Mouse (Mus musculus) hindbrain, embryonic 14.5 days (tissue): ENCODE measurements around the gene Dedd2. TPM values are rescaled to one million over a fixed set of nuclear protein-coding genes. Genes with fewer than 3 reads are reported as not detected.

Source experiments
- ATAC-seq: fragments of 200-750 bp; cut with Nextera tagmentation; 2 replicates; pipeline ENCODE4 v1.8.0; 2017; ENCODE audit warnings: moderate number of reproducible peaks, mild to moderate bottlenecking, moderate TSS enrichment, moderate library complexity; ENCODE audit not compliant: low FRiP score
- DNase-seq: peaks from one replicate; pipeline ENCODE4 v3.0.0-alpha.2; 2015; ENCODE audit warnings: low spot score
- H3K27ac ChIP-seq: fragments of 300-500 bp; sonication (generic); 2 replicates; pipeline ENCODE4 v1.5.1; 2014; ENCODE audit warnings: mild to moderate bottlenecking, moderate library complexity
- H3K27me3 ChIP-seq: fragments of 300-500 bp; sonication (generic); 2 replicates; pipeline ENCODE4 v1.6.1; 2014; ENCODE audit warnings: mild to moderate bottlenecking, low read length, mixed read lengths; ENCODE audit not compliant: control insufficient read depth, insufficient read depth
- H3K36me3 ChIP-seq: fragments of 300-500 bp; sonication (generic); replicated peaks from 2 replicates; pipeline ENCODE4 v1.6.1; 2014; ENCODE audit not compliant: control insufficient read depth, insufficient read depth
- H3K4me1 ChIP-seq: fragments of 300-500 bp; sonication (generic); replicated peaks from 2 replicates; pipeline ENCODE4 v1.6.1; 2014; ENCODE audit warnings: antibody characterized with exemption, low read length, mixed read lengths; ENCODE audit not compliant: control insufficient read depth, insufficient read depth
- H3K4me2 ChIP-seq: fragments of 300-500 bp; sonication (generic); replicated peaks from 2 replicates; pipeline ENCODE4 v1.6.1; 2014; ENCODE audit warnings: mild to moderate bottlenecking, moderate library complexity
- H3K4me3 ChIP-seq: fragments of 300-500 bp; sonication (generic); replicated peaks from 2 replicates; pipeline ENCODE4 v1.5.1; 2014; ENCODE audit warnings: mild to moderate bottlenecking, low read length
- H3K9ac ChIP-seq: fragments of 300-500 bp; sonication (generic); 2 replicates; pipeline ENCODE4 v1.6.1; 2014
- H3K9me3 ChIP-seq: fragments of 300-500 bp; sonication (generic); 2 replicates; pipeline ENCODE4 v1.6.1; 2016; ENCODE audit warnings: low read length; ENCODE audit not compliant: control insufficient read depth
- WGBS: fragments of 180-500 bp; shearing (Covaris S2); extraction: QIAGEN DNeasy Blood & Tissue Kit; methylation state at CpG from one replicate; pipeline ENCODE4 v1.1.7; 2014; 5-methylcytosine and 5-hydroxymethylcytosine counted together
- polyA plus RNA-seq: library from polyadenylated mRNA; unstranded; fragments of >200 nt; fragmentation: Nextera tagmentation; extraction: Ambion mirVana; gene quantifications from 2 replicates; pipeline ENCODE4 v1.2.1, GENCODE M21; 2014

Dedd2 gene
- polyA plus RNA-seq, 1 experiment from 2014 or later, result 13.8 TPM

DNA sequence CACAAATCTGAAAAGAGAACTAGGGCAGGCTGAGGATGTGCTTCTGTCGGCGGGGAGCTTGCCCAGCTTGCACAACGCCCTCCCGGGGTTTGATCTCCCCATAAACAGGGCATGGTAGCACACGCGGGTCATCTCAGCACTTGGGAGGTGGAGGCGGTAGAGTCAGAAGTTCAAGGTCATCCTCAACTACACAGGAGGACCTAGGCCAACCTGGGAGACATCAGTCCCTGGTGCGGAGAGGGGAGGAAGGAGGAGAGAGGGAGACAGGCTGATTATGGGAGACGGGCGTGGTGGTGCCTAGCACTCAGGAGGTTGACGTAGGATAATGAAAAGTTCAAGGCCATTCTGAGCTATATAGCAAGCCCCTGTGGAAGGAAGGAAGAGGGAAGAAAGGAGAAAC is 29.6 kb downstream of the Dedd2 start:
- Histone ChIP-seq H3K27me3 (no peaks in the 10 kb centered on the region), H3K27ac (no peak overlapping the region), H3K4me1 (no peaks in the 10 kb centered on the region), H3K9me3 (no peaks in the 10 kb centered on the region), H3K36me3 (no peaks in the 10 kb centered on the region), H3K4me2 (no peak overlapping the region), H3K4me3 (no peak overlapping the region), H3K9ac (no peak overlapping the region)
- 91% methylated on average over 11 of the region's 11 CpGs for WGBS
- ATAC-seq, result no peak
- DNase-seq, result no peak

DNA sequence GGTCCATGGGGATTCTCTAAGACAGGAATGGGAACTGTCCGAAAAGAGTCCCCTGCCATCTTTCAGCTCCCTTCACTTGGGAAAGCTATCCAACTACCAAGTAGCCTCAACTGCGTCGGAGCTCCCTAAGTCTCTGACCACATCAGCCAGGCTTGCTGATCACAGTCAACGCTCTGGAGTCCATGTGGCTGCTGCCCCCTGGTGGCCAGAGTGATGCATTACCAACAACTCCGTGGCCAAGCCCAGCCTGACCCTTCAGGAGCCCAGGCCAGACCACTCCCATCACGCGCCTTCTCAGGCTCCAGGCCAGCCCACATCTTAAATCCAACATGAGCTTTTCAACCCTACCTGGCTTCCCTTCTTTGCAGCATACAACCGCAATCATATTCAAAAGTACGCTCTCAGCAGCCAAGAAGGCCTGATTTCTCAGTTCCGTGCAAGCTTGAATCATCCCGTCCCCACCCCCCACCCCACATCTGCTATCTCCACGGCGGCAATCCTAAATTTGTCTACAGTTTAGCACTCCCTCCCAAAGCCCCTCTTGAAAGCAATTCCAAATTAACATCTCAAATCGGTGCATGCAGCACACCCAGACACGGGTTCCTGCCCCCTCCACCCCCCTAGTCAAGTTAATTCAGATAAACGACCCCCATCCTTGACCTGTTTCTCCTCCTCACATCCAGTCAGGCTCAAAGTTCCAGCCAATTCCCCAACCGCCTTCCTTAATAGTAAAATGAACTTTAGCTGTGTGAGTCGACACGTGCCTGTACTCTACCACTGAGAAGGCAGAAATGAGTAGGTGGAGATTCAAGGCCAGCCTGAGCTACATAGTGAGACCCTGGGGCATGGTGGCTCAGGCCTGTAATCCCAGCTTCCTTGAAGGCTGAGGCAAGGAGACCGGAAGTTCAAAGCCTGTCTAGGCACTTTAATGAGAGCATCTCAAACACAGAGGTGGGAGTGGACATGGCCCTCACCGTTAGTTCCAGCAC is 32.5 kb downstream of the Dedd2 start:
- WGBS, result 31% methylated on average over 21 of the region's 21 CpGs
- peak; percentile 84 for ATAC-seq

DNA sequence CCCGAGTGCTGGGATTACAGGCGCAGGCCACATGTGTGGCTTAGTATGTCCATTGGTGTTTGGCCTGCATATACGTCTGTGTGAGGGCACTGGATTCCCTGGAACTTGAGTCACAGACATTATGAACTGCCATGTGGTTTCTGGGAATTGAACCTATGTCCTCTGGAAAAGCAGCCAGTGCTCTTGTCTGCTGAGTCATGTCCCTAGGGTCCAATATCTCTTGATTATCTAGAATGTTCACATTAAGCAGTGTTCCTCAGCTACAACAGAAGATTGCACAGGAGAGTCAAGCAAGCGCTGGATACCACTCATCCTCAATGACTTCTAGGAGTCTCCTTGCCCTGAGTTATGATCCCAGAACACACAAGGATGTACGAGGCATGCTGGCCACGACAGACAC is 36.3 kb downstream of the Dedd2 start:
- Histone ChIP-seq H3K36me3 (no peaks in the 10 kb centered on the region), H3K4me1 (peaks cover 19% of the 10 kb centered on the region; the same call in 1 of the 2 replicates), H3K9me3 (no peaks in the 10 kb centered on the region), H3K4me2 (no peak overlapping the region), H3K4me3 (no peak overlapping the region), H3K27me3 (peaks cover 14% of the 10 kb centered on the region; the same call in 1 of the 2 replicates), H3K9ac (no peak overlapping the region), H3K27ac (no peak overlapping the region)
- no peak for ATAC-seq
- 86% methylated on average over 6 of the region's 6 CpGs for WGBS
- DNase-seq, result no peak

More for the DNA sequence above, 32.5 kb downstream of the Dedd2 start:
- no peak overlapping the region for H3K4me3 ChIP-seq
- no peaks in the 10 kb centered on the region for H3K4me1 ChIP-seq
- no peak overlapping the region for H3K9ac ChIP-seq
- peak; percentile 94 for DNase-seq
- peaks cover 3% of the 10 kb centered on the region; the same call in 1 of the 2 replicates for H3K27me3 ChIP-seq
- no peaks in the 10 kb centered on the region for H3K9me3 ChIP-seq
- H3K4me2 ChIP-seq, result no peak overlapping the region
- H3K27ac ChIP-seq, result no peak overlapping the region
- H3K36me3 ChIP-seq, result no peaks in the 10 kb centered on the region

DNA sequence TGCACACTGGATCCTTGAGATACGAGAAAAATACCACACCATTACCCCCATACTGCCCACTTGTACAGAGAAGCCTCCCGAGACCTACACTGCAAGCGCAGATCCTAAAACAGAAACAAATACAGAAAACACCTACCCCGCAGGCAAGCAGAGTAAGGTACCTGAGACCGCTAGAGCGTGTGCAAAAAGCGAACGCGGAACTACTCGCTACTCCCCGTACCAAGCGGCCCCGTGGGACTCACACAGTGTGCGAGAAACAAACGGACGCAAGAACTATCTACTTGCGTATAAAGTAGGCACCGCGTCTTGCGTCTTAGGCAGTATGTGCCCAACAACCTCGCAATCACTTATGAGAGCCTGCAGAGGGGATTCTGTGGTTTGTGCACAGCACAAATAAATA is 38.6 kb downstream of the Dedd2 start:
- peaks cover 14% of the 10 kb centered on the region; the same call in 1 of the 2 replicates for H3K27me3 ChIP-seq
- H3K4me1 ChIP-seq, result peaks cover 30% of the 10 kb centered on the region
- peak overlapping the region; percentile 76 for H3K4me2 ChIP-seq
- DNase-seq, result no peak
- 4% methylated on average over 21 of the region's 21 CpGs for WGBS
- no peak for ATAC-seq
- peak overlapping the region; percentile 21 for H3K4me3 ChIP-seq
- H3K9me3 ChIP-seq, result no peaks in the 10 kb centered on the region
- H3K27ac ChIP-seq, result no peak overlapping the region
- peak overlapping the region; percentile 32; the same call in 1 of the 2 replicates for H3K9ac ChIP-seq
- H3K36me3 ChIP-seq, result no peaks in the 10 kb centered on the region

DNA sequence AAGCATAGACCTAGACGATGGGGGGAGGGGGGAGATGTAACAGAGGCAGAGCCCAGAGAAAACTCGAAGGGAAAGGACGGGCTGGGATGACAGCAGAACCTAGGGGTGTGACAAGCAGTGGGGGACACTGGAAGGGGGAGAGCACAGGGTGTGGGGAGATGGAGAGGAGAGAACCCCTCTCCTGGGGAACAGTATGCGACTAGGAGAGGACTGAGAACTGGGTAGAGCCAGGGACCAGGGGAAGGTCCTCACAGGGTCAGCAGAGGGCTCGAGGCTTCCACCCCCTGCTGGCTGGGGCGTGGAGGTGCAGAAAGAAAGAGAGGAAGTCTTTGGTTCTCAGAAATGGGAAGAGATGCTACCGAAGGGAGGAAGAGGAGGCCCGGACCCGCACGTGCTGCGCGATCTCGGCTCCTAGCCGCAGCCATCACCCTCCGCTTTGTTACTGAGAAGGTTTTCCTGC is 39.1 kb downstream of the Dedd2 start:
- Histone ChIP-seq H3K9ac (peak overlapping the region; percentile 32; the same call in 1 of the 2 replicates), H3K4me2 (peak overlapping the region; percentile 76), H3K4me1 (peaks cover 34% of the 10 kb centered on the region), H3K27me3 (peaks cover 14% of the 10 kb centered on the region; the same call in 1 of the 2 replicates), H3K4me3 (peak overlapping the region; percentile 21), H3K27ac (0 out of 2 replicates have a peak overlapping the region, but pooled peaks have one; percentile 26), H3K36me3 (no peaks in the 10 kb centered on the region), H3K9me3 (no peaks in the 10 kb centered on the region)
- under 1% methylated on average over 15 of the region's 15 CpGs for WGBS
- no peak for DNase-seq
- no peak for ATAC-seq

DNA sequence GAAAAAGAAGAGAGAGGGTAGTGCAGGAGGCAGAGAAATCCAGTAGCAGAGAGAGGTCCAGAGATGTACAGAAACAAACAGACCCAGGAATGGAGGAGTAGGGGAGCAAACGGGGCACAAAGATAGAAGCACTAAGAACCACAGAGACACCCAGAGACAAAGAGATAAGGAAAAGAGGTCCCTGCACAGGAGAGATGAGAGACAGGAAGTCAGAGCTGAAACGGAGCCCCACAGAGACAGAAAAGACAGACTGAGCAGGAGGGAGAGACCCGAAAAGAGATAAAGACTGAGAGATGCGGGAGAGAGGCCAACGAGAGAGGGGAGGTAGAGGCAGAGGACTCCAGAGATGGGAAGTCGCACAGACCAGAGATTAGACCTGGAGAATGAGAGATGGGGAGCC is 39.9 kb downstream of the Dedd2 start:
- Histone ChIP-seq H3K4me3 (peak overlapping the region; percentile 49), H3K9me3 (no peaks in the 10 kb centered on the region), H3K4me1 (peaks cover 43% of the 10 kb centered on the region), H3K27ac (peak overlapping the region; percentile 94), H3K4me2 (peak overlapping the region; percentile 76), H3K27me3 (peaks cover 14% of the 10 kb centered on the region; the same call in 1 of the 2 replicates), H3K36me3 (no peaks in the 10 kb centered on the region), H3K9ac (peak overlapping the region; percentile 80)
- DNase-seq (no peak), ATAC-seq (no peak)
- 2% methylated on average over 6 of the region's 6 CpGs for WGBS

DNA sequence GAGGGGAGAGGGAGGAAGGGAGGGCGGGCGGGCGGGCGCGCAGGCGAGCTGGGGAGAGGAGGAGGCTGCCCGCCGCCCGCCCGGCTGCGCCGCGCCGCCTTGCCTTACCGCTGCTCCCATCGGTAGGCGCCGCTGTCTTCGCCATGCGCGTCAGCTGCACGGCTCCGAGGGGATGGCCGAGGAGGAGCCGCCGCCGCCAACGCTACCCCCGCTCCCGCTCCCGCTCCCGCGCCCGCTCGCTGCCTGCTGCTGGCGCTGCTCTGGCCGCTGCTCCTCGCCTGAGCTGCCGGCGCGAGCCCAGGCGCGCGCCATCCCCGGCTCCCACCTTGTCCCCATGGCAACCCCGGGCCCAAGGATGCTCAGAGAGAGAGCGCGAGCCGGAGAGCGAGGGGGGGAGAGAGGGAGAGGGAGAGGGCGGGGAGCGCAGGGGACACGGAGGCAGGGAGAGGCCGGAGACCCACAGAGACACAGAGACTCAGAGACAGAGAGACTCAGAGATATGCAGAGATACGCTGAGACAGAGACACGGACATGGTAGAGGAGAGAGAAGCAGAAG is 40.7 kb downstream of the Dedd2 start, which contains the start of gene Pou2f2:
Gene Pou2f2, minus strand, starts transcription at position 121 of the 556 bp plus-strand sequence.
- Histone ChIP-seq H3K4me1 (peaks cover 50% of the 10 kb centered on the region), H3K27me3 (peaks cover 14% of the 10 kb centered on the region; the same call in 1 of the 2 replicates), H3K4me2 (peak within 1 kb of the TSS; percentile 76), H3K27ac (peak within 1 kb of the TSS; percentile 94), H3K4me3 (peak within 1 kb of the TSS; percentile 49), H3K36me3 (no peaks in the 10 kb centered on the region), H3K9me3 (no peaks in the 10 kb centered on the region), H3K9ac (peak within 1 kb of the TSS; percentile 80)
- ATAC-seq (peak; percentile 92), DNase-seq (peak; percentile 87)
- WGBS, result under 1% methylated on average over 29 of the region's 56 CpGs

DNA sequence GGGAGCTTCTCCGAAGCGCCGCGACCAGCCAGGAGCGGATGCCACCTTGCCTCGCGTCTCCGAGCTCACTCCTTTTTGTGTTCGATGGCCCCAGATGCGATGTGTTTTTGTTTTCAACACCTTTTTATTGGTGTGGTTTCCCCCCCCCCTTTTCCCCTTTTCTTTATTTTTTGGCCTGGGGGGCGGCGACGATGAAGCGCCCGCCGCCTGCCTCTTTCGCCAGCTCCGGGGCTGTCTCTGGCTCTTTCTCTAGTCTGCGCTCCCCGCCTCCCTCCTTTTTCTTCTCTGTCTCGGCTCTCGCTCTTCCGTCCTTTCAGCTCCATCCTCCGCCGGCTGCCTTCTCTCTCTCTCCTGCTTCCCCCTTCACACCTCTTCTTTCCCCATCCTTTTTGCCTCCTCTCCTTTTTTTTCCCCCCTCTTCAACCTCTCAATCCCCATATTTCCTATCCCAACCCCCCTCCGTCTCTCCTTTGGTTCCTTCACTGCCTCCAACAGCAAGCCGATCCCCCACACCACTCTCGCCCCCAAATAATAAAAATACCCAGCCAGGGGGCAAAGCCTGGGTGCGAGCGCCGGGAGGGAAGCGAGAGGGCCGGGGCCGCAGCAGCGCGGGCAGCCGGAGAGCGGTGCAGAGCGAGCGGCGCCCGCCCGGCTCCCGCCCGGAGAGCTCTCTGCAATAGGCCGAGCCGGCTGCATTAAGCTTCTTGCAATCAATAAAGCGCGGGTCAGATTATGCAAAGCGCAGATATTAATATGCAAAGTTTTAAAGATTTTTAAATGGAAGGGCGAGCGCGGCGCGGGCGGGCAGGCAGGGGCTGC is 41.4 kb downstream of the Dedd2 start:
- Histone ChIP-seq H3K4me1 (peaks cover 57% of the 10 kb centered on the region), H3K4me3 (peak overlapping the region; percentile 49), H3K4me2 (peak overlapping the region; percentile 76), H3K27ac (peak overlapping the region; percentile 94), H3K36me3 (no peaks in the 10 kb centered on the region), H3K9ac (peak overlapping the region; percentile 80), H3K27me3 (peaks cover 14% of the 10 kb centered on the region; the same call in 1 of the 2 replicates), H3K9me3 (no peaks in the 10 kb centered on the region)
- peak; percentile 66 for ATAC-seq
- DNase-seq, result no peak
- under 1% methylated on average over 51 of the region's 56 CpGs for WGBS
